Mouse (Mus musculus): ENCODE measurements around the gene 4833427G06Rik. TPM values are rescaled to one million over a fixed set of nuclear protein-coding genes. Genes with fewer than 3 reads are reported as not detected.

Gene 4833427G06Rik
- polyA plus RNA-seq, 1 experiment: not detected

GRCm38 (mm10) chr9:51070801-51071200, 31.1 kb downstream of the 4833427G06Rik start:
- no peak for DNase-seq (ENCODE audit: extremely low spot score in 1 of 2, low spot score in 1 of 2)

- DNase-seq (ENCODE audit: extremely low spot score in 1 of 2, low spot score in 1 of 2): no peak
These were observed 33.7 kb downstream of the 4833427G06Rik start for GRCm38 (mm10) chr9:51068202-51068601.

DNA sequence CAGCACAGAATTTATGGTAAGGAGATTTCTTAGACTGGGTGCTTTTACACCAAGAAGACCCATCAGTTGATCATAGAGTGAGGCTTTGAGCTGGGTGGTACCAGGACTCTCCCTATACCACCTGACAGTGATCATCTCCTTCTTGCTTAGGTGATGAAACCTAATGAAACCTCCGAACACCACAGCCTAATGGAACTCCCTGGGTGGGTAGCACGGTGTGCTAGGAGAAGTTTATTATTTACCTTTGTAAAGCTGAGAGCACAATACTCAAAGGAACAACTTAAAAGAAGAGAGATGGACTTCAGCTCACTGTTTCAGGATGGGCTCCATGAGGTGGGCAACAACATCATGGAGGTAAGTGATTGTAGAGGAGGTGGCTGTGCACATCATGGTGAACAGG, 41.3 kb downstream of the 4833427G06Rik start, which contains the start of gene Btg4:
TSS of gene Btg4 (plus strand) at position 301 of the 400 bp plus-strand sequence.
- no peak for DNase-seq (ENCODE audit: extremely low spot score in 1 of 2, low spot score in 1 of 2)

GRCm38 (mm10) chr9:51058951-51059521, 42.8 kb downstream of the 4833427G06Rik start:
- DNase-seq (ENCODE audit: extremely low spot score in 1 of 2, low spot score in 1 of 2): peak; percentile 39 to 71

DNA sequence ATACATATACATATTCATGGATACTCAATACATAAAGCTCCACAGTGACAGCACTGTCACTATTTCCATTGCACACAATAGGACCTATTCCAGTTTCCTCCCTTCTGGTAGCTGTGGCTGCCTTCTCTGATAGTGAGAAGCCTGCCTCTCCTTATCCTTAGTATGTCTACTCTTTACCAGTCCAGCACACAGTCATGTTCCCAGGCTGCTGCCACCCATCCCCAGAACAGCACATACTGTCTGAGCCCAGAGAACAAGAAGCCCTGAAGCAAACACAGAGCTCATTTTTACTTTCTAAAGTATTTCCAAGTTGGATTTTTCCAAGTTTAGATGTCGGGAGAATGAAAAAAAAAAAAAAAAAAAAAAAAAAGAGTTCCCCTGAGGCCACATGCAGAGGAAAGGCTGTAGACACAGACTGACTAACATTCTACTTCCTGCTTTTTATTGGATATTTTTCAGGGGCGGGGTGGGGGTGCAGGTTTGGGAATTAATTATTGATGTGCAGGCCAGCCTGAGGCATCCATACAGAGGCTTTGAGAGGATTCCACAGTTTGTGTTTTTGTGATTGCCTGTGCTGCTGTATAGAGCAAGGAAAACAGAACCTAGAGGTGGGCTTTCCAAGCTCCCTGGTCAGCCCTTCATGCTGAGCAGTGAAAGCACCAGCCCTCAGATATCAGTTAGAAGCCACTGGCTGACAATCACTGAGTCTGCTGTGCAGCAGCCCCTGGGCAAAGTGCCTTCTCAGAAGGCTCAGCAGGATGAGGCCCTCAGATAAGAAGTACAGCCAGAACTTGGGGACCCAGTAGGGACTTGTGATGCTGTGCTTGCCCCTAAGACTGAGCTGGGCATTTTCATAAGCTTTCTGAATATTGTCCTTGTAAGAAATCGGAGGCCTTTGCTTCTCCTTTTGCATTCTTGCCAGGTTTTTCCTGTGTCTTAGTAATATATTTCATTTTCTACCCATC, 45.2 kb downstream of the 4833427G06Rik start:
- no peak for DNase-seq (ENCODE audit: extremely low spot score in 1 of 2, low spot score in 1 of 2)

DNA sequence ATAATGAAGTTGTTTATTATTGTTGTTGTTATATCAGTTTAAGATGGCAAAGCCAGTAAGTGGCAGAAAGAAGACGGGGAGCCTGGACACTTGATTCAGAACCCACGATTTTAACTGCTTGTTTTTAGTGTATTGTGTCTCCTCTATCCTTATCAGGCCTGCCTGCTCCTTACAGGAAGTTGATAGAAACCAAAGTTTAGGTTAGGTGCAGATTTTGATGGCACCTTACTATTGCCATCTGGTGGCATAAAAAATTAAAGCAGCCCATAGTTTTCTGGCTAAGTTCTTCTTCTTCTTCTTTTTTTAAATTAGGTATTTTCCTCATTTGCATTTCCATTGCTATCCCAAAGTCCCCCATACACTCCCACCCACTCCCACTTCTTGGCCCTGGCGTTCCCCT, 49.7 kb downstream of the 4833427G06Rik start:
- DNase-seq (ENCODE audit: extremely low spot score in 1 of 2, low spot score in 1 of 2): peak in 1 of 2 experiments; percentile 62

GRCm38 (mm10) chr9:51042136-51042535, 59.7 kb downstream of the 4833427G06Rik start:
- DNase-seq (ENCODE audit: extremely low spot score in 1 of 2, low spot score in 1 of 2): peak in 1 of 2 experiments; percentile 29

- DNase-seq (ENCODE audit: extremely low spot score in 1 of 2, low spot score in 1 of 2): no peak
These were observed 60.3 kb downstream of the 4833427G06Rik start for GRCm38 (mm10) chr9:51041491-51041980.

- DNase-seq (ENCODE audit: extremely low spot score in 1 of 2, low spot score in 1 of 2): no peak
These were observed 68.9 kb downstream of the 4833427G06Rik start for GRCm38 (mm10) chr9:51032785-51033529.

- no peak for DNase-seq (ENCODE audit: extremely low spot score in 1 of 2, low spot score in 1 of 2)
These were observed 69.6 kb downstream of the 4833427G06Rik start for GRCm38 (mm10) chr9:51032291-51032690.

GRCm38 (mm10) chr9:51031603-51032002, 70.3 kb downstream of the 4833427G06Rik start:
- no peak for DNase-seq (ENCODE audit: extremely low spot score in 1 of 2, low spot score in 1 of 2)

Other genes starting within 250 kb of the 4833427G06Rik start
- gene Sik2, start 93.0 kb downstream of the 4833427G06Rik start, polyA plus RNA-seq (2012; rRNA removed): 18.0 and 22.4 TPM in 2 replicates
- gene Btg4, start 41.2 kb downstream of the 4833427G06Rik start, polyA plus RNA-seq (2012; rRNA removed): not detected in 2 replicates
- gene Layn, start 25.0 kb downstream of the 4833427G06Rik start, polyA plus RNA-seq (2012; rRNA removed): 3.9 and 4.8 TPM in 2 replicates
- gene Gm32742, start 63.4 kb upstream of the 4833427G06Rik start, polyA plus RNA-seq (2012; rRNA removed): 0.02 TPM in 1 of 2 replicates, not detected in the other
- gene Pou2af1, start 111.6 kb upstream of the 4833427G06Rik start, polyA plus RNA-seq (2012; rRNA removed): 0.22 and 0.23 TPM in 2 replicates
- gene Colca2, start 176.5 kb upstream of the 4833427G06Rik start, polyA plus RNA-seq (2012; rRNA removed): 3.6 and 4.4 TPM in 2 replicates
- not detected in 2 replicates for gene 1810046K07Rik, start 226.8 kb upstream of the 4833427G06Rik start, polyA plus RNA-seq (2012; rRNA removed)

All from frontal cortex, adult 2 months (tissue).